Mouse (Mus musculus): Measurements from ENCODE around the gene Gm37240. TPM values are rescaled to one million over a fixed set of nuclear protein-coding genes. Genes with fewer than 3 reads are reported as not detected.

The Gm37240 gene
- total RNA-seq, 2 experiments from 2014 or later: 0.27 to 1.1 TPM

DNA sequence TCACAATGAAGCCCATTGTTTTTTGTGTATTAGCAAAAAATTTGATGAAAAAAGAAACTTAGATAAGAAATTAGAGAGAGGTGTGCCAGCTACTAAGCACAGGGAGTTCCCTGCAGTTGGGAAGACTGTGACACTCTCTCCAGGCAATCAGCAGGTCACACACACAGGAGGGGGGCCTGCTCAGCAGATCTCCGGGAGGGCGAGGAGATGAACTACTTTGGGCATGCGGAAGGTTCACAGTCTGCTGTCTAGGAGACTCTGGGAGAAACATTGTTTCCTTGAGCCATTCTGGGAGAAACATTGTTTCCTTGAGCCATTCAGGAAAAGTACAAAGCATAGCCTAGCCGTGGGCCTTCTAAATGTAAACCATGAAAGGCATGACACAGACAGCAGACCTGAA is 1244.4 kb downstream of the Gm37240 start:
- no peak for TF ChIP-seq CTCF (IDR thresholded peaks at IDR 0.05)
- intact Hi-C loops (cut with DNase I): no loop called here
- no peak overlapping the region for H3K27ac ChIP-seq
- no peak overlapping the region for H3K4me3 ChIP-seq
- no peak for DNase-seq (ENCODE audit: extremely low spot score in 1 of 2, low spot score in 2 of 2)

DNA sequence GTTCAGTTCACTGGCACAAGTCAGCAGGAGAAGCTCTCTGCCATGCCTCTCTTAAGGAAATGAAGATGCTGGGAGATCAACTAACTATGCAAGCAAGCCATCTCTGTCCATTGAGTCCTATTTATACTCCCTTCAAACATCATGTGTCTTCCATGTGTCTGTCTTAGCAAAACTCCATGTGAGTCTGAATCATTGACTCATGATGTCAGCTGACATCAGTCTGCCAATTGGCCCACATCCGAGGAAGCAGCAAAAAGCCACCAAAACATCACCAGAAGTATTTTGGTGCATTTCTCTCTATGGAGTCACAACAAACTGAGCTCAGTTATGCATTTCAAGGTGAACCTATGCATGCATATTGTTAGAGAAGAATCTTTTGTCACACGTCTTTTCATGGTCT is 1245.9 kb downstream of the Gm37240 start:
- Histone ChIP-seq H3K27ac (no peak overlapping the region), H3K4me3 (no peak overlapping the region)
- TF ChIP-seq CTCF (IDR thresholded peaks at IDR 0.05): no peak
- intact Hi-C loops (cut with DNase I): no loop called here
- no peak for DNase-seq (ENCODE audit: extremely low spot score in 1 of 2, low spot score in 2 of 2)

- DNase-seq (ENCODE audit: extremely low spot score in 1 of 2, low spot score in 2 of 2): no peak
- intact Hi-C loops (cut with DNase I): no loop called here
- TF ChIP-seq CTCF (IDR thresholded peaks at IDR 0.05): no peak
- H3K27ac ChIP-seq: no peak overlapping the region
- no peak overlapping the region for H3K4me3 ChIP-seq
Observed at GRCm38 (mm10) chr3:84640536-84640935, 1246.8 kb downstream of the Gm37240 start.

GRCm38 (mm10) chr3:84639767-84640500 is 1247.4 kb downstream of the Gm37240 start:
- intact Hi-C loops (cut with DNase I): no loop called here
- TF ChIP-seq CTCF (IDR thresholded peaks at IDR 0.05): no peak
- H3K4me3 ChIP-seq: no peak overlapping the region
- H3K27ac ChIP-seq: no peak overlapping the region
- DNase-seq (ENCODE audit: extremely low spot score in 1 of 2, low spot score in 2 of 2): no peak

DNA sequence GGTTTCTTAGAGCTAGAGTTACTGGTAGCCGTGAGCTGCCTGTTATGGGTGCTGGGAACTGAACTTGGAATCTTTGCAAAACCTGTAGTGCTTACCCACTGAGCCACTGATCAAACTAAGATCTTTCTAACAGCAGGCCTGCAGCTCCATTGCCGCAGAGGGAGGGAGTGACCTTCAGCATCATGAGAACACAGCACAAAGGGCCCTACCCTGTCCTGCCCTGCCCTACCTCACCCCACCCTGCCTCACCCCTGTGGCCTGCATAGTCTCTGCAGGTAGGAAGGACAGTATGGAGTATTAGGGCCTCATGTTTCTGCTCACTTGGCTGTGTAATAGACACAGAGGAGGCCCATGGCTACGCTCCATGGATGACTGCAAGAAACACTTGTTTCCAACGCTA is 1248.5 kb downstream of the Gm37240 start:
- TF ChIP-seq CTCF (IDR thresholded peaks at IDR 0.05): no peak
- Histone ChIP-seq H3K4me3 (no peak overlapping the region), H3K27ac (no peak overlapping the region)
- intact Hi-C loops (cut with DNase I): no loop called here
- DNase-seq (ENCODE audit: extremely low spot score in 1 of 2, low spot score in 2 of 2): no peak

GRCm38 (mm10) chr3:84637890-84638578 is 1249.3 kb downstream of the Gm37240 start:
- no peak overlapping the region for H3K27ac ChIP-seq
- no peak for TF ChIP-seq CTCF (IDR thresholded peaks at IDR 0.05)
- intact Hi-C loops (cut with DNase I): no loop called here
- H3K4me3 ChIP-seq: no peak overlapping the region
- no peak for DNase-seq (ENCODE audit: extremely low spot score in 1 of 2, low spot score in 2 of 2)

DNA sequence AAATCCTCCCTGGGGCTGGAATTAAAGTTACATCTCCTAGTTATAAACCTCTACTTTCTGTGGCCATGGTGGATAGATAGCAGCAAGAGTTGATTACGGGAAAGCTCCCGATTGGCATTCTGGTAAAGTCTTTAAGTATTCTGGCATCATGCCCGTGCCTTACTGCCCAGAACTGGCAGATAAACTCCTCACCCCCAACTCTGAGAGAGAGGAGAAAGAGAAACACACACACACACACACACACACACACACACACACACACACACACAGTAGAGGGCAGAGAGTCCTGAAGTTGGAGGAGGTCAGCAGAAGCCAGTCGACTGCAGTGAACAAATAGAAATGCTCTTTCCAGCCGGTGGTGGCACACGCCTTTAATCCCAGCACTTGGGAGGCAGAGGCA is 1250.2 kb downstream of the Gm37240 start:
- no peak overlapping the region for H3K27ac ChIP-seq
- no peak for TF ChIP-seq CTCF (IDR thresholded peaks at IDR 0.05)
- intact Hi-C loops (cut with DNase I): no loop called here
- no peak for DNase-seq (ENCODE audit: extremely low spot score in 1 of 2, low spot score in 2 of 2)
- H3K4me3 ChIP-seq: no peak overlapping the region

GRCm38 (mm10) chr3:84631586-84631985 is 1255.7 kb downstream of the Gm37240 start:
- Histone ChIP-seq H3K4me3 (no peak overlapping the region), H3K27ac (no peak overlapping the region)
- no peak for TF ChIP-seq CTCF (IDR thresholded peaks at IDR 0.05)
- intact Hi-C loops (cut with DNase I): no loop called here
- no peak for DNase-seq (ENCODE audit: extremely low spot score in 1 of 2, low spot score in 2 of 2)

GRCm38 (mm10) chr3:84622026-84622425 is 1265.3 kb downstream of the Gm37240 start:
- TF ChIP-seq CTCF (IDR thresholded peaks at IDR 0.05): no peak
- Histone ChIP-seq H3K27ac (no peak overlapping the region), H3K4me3 (no peak overlapping the region)
- intact Hi-C loops (cut with DNase I): no loop called here
- DNase-seq (ENCODE audit: extremely low spot score in 1 of 2, low spot score in 2 of 2): no peak

GRCm38 (mm10) chr3:84619725-84620124 is 1267.6 kb downstream of the Gm37240 start:
- no peak for DNase-seq (ENCODE audit: extremely low spot score in 1 of 2, low spot score in 2 of 2)
- Histone ChIP-seq H3K4me3 (no peak overlapping the region), H3K27ac (no peak overlapping the region)
- intact Hi-C loops (cut with DNase I): loop anchor here (5.0 kb wide), 2 partner anchors 73 to 288 kb away; no protein-coding TSS in a partner anchor
- no peak for TF ChIP-seq CTCF (IDR thresholded peaks at IDR 0.05)

GRCm38 (mm10) chr3:84619056-84619455 is 1268.3 kb downstream of the Gm37240 start:
- TF ChIP-seq CTCF (IDR thresholded peaks at IDR 0.05): no peak
- intact Hi-C loops (cut with DNase I): loop anchor here (5.0 kb wide), 2 partner anchors 73 to 288 kb away; no protein-coding TSS in a partner anchor
- Histone ChIP-seq H3K4me3 (no peak overlapping the region), H3K27ac (no peak overlapping the region)
- no peak for DNase-seq (ENCODE audit: extremely low spot score in 1 of 2, low spot score in 2 of 2)

DNA sequence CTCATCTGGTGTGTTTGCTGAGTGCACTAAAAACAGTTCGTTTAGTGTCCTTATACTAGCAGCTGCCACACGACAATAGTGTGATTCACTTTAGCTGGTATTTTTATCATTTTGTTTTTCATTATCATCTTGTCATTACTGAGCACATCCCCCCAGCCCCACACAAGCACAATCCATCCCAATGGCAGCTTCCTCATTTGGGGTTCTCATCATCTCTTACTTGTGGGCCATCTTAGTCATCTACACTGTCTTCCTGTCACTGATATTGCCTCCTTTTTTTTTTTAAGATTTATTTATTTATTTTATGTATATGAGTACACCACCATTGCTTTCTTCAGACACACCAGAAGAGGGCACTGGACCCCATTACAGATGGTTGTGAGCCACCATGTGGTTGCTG is 1268.7 kb downstream of the Gm37240 start:
- TF ChIP-seq CTCF (IDR thresholded peaks at IDR 0.05): no peak
- H3K4me3 ChIP-seq: no peak overlapping the region
- H3K27ac ChIP-seq: no peak overlapping the region
- intact Hi-C loops (cut with DNase I): loop anchor here (5.0 kb wide), 2 partner anchors 74 to 289 kb away; no protein-coding TSS in a partner anchor
- DNase-seq (ENCODE audit: extremely low spot score in 1 of 2, low spot score in 2 of 2): no peak
